Mouse (Mus musculus): ENCODE data around the gene Nradd.

DNA sequence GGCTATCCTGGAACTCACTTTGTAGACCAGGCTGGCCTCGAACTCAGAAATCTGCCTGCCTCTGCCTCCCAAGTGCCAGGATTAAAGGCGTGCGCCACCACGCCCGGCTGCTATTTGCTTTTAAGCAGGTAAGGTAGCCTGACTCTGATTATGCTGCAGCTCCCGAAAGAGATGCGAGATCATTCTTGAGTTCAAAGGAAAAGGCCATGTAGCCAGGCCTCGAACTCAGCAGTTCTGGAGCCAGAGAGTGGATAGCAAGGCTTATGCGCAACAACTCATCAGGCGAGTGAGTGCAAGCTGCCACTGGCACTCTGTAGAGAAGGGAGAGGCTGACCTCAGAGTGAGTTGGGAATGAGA is 31.4 kb upstream of the Nradd start:
- TF ChIP-seq CTCF (IDR thresholded peaks at IDR 0.05; ENCODE audit: control insufficient read depth, insufficient read depth, insufficient replicate concordance, low read depth, low read length) = no peak
- TF ChIP-seq POLR2A (IDR thresholded peaks at IDR 0.05; ENCODE audit: control insufficient read depth, low read depth, low read length) = no peak
